Mouse (Mus musculus): ENCODE measurements around the gene A730071L15Rik. TPM values are rescaled to one million over a fixed set of nuclear protein-coding genes. Genes with fewer than 3 reads are reported as not detected.

Gene A730071L15Rik
- total and polyA plus RNA-seq, 3 experiments: 0.71 TPM; not detected in 2

GRCm38 (mm10) chr11:6230012-6230411, 30.2 kb downstream of the A730071L15Rik start, which contains the start of gene Npc1l1:
TSS of gene Npc1l1 (minus strand) at chr11:6230143.
- Histone ChIP-seq H3K9me3 (replicated peaks) (peaks cover 3% of the 10 kb centered on the region), H3K4me3 (ENCODE audit: low read depth, low read length) (no peak within 1 kb of the TSS), H3K4me1 (ENCODE audit: insufficient read depth, low read depth, low read length) (no peaks in the 10 kb centered on the region), H3K36me3 (replicated peaks) (no peaks in the 10 kb centered on the region), H3K27me3 (ENCODE audit: insufficient read depth, low read length) (peaks cover 41% of the 10 kb centered on the region)
- ATAC-seq (ENCODE audit: extremely low read depth, insufficient number of reproducible peaks, low FRiP score, poor library complexity, severe bottlenecking) (no peak), DNase-seq (ENCODE audit: low spot score) (no peak)
- no peak for TF ChIP-seq GATA2 (IDR thresholded peaks at IDR 0.05; ENCODE audit: borderline replicate concordance, low read depth, low read length)
- no peak for TF ChIP-seq TAL1 (conservative IDR thresholded peaks at IDR 0.05; ENCODE audit: low read depth, low read length)
- TF ChIP-seq CTCF (IDR thresholded peaks at IDR 0.05; ENCODE audit: low read depth, low read length): no peak
- no peak for TF ChIP-seq POLR2AphosphoS5 (IDR thresholded peaks at IDR 0.05; ENCODE audit: insufficient replicate concordance, low read depth, low read length)
- no peak for TF ChIP-seq GATA1 (IDR thresholded peaks at IDR 0.05; ENCODE audit: borderline replicate concordance, low read length)

- TF ChIP-seq CTCF (IDR thresholded peaks at IDR 0.05; ENCODE audit: low read depth, low read length) (no peak), POLR2AphosphoS5 (IDR thresholded peaks at IDR 0.05; ENCODE audit: insufficient replicate concordance, low read depth, low read length) (no peak), TAL1 (conservative IDR thresholded peaks at IDR 0.05; ENCODE audit: low read depth, low read length) (no peak), GATA2 (IDR thresholded peaks at IDR 0.05; ENCODE audit: borderline replicate concordance, low read depth, low read length) (no peak), GATA1 (IDR thresholded peaks at IDR 0.05; ENCODE audit: borderline replicate concordance, low read length) (no peak)
- Histone ChIP-seq H3K4me3 (ENCODE audit: low read depth, low read length) (no peak overlapping the region), H3K9me3 (replicated peaks) (peaks cover 11% of the 10 kb centered on the region), H3K27me3 (ENCODE audit: insufficient read depth, low read length) (peaks cover 20% of the 10 kb centered on the region), H3K4me1 (ENCODE audit: insufficient read depth, low read depth, low read length) (no peaks in the 10 kb centered on the region), H3K36me3 (replicated peaks) (no peaks in the 10 kb centered on the region)
- DNase-seq (ENCODE audit: low spot score) (no peak), ATAC-seq (ENCODE audit: extremely low read depth, insufficient number of reproducible peaks, low FRiP score, poor library complexity, severe bottlenecking) (no peak)
Measured at GRCm38 (mm10) chr11:6233025-6233424, 33.2 kb downstream of the A730071L15Rik start.

GRCm38 (mm10) chr11:6244707-6245106, 44.9 kb downstream of the A730071L15Rik start:
- Histone ChIP-seq H3K4me3 (ENCODE audit: low read depth, low read length) (no peak overlapping the region), H3K36me3 (replicated peaks) (no peaks in the 10 kb centered on the region), H3K27me3 (ENCODE audit: insufficient read depth, low read length) (peaks cover 6% of the 10 kb centered on the region; the same call in 1 of the 2 replicates), H3K4me1 (ENCODE audit: insufficient read depth, low read depth, low read length) (no peaks in the 10 kb centered on the region), H3K9me3 (replicated peaks) (no peaks in the 10 kb centered on the region)
- ATAC-seq (ENCODE audit: extremely low read depth, insufficient number of reproducible peaks, low FRiP score, poor library complexity, severe bottlenecking) (no peak), DNase-seq (ENCODE audit: low spot score) (no peak)
- no peak for TF ChIP-seq CTCF (IDR thresholded peaks at IDR 0.05; ENCODE audit: low read depth, low read length)
- TF ChIP-seq GATA2 (IDR thresholded peaks at IDR 0.05; ENCODE audit: borderline replicate concordance, low read depth, low read length): no peak
- no peak for TF ChIP-seq GATA1 (IDR thresholded peaks at IDR 0.05; ENCODE audit: borderline replicate concordance, low read length)
- no peak for TF ChIP-seq POLR2AphosphoS5 (IDR thresholded peaks at IDR 0.05; ENCODE audit: insufficient replicate concordance, low read depth, low read length)
- TF ChIP-seq TAL1 (conservative IDR thresholded peaks at IDR 0.05; ENCODE audit: low read depth, low read length): no peak

Other genes starting within 250 kb of the A730071L15Rik start
- gene Gck, start 249.9 kb upstream of the A730071L15Rik start, total RNA-seq (2014; fragmentation: Nextera tagmentation): not detected in 2 replicates
- 0.06 and 0.11 TPM in 2 replicates for gene Gck, start 249.9 kb upstream of the A730071L15Rik start, total RNA-seq (2017)
- gene Gck, start 249.9 kb upstream of the A730071L15Rik start, polyA plus RNA-seq (2012): not detected in 2 replicates
- gene Ykt6, start 244.3 kb upstream of the A730071L15Rik start, total RNA-seq (2014; fragmentation: Nextera tagmentation): 20.3 and 22.5 TPM in 2 replicates
- 51.5 and 55.9 TPM in 2 replicates for gene Ykt6, start 244.3 kb upstream of the A730071L15Rik start, total RNA-seq (2017)
- gene Ykt6, start 244.3 kb upstream of the A730071L15Rik start, polyA plus RNA-seq (2012): 9.4 and 11.6 TPM in 2 replicates
- not detected in 2 replicates for gene Camk2b, start 133.7 kb upstream of the A730071L15Rik start, total RNA-seq (2014; fragmentation: Nextera tagmentation)
- gene Camk2b, start 133.7 kb upstream of the A730071L15Rik start, total RNA-seq (2017): 0.06 and 0.16 TPM in 2 replicates
- gene Camk2b, start 133.7 kb upstream of the A730071L15Rik start, polyA plus RNA-seq (2012): 0.01 TPM in 1 of 2 replicates, not detected in the other
- gene Nudcd3, start 386 bp downstream of the A730071L15Rik start, total RNA-seq (2014; fragmentation: Nextera tagmentation): 17.6 and 18.1 TPM in 2 replicates
- gene Nudcd3, start 386 bp downstream of the A730071L15Rik start, total RNA-seq (2017): 32.0 and 34.8 TPM in 2 replicates
- 21.7 and 25.7 TPM in 2 replicates for gene Nudcd3, start 386 bp downstream of the A730071L15Rik start, polyA plus RNA-seq (2012)
- gene Npc1l1, start 30.1 kb downstream of the A730071L15Rik start, total RNA-seq (2014; fragmentation: Nextera tagmentation): 0.24 TPM in 1 of 2 replicates, not detected in the other
- gene Npc1l1, start 30.1 kb downstream of the A730071L15Rik start, total RNA-seq (2017): 0.06 and 0.16 TPM in 2 replicates
- not detected in 2 replicates for gene Npc1l1, start 30.1 kb downstream of the A730071L15Rik start, polyA plus RNA-seq (2012)
- gene Ddx56, start 67.7 kb downstream of the A730071L15Rik start, total RNA-seq (2014; fragmentation: Nextera tagmentation): 35.8 and 40.6 TPM in 2 replicates
- 42.5 and 47.4 TPM in 2 replicates for gene Ddx56, start 67.7 kb downstream of the A730071L15Rik start, total RNA-seq (2017)
- gene Ddx56, start 67.7 kb downstream of the A730071L15Rik start, polyA plus RNA-seq (2012): 16.9 and 20.4 TPM in 2 replicates
- gene Tmed4, start 74.8 kb downstream of the A730071L15Rik start, total RNA-seq (2014; fragmentation: Nextera tagmentation): 39.7 and 45.1 TPM in 2 replicates
- 34.7 and 36.1 TPM in 2 replicates for gene Tmed4, start 74.8 kb downstream of the A730071L15Rik start, total RNA-seq (2017)
- gene Tmed4, start 74.8 kb downstream of the A730071L15Rik start, polyA plus RNA-seq (2012): 33.2 and 38.1 TPM in 2 replicates
- 97.5 and 108 TPM in 2 replicates for gene Ogdh, start 91.6 kb downstream of the A730071L15Rik start, total RNA-seq (2014; fragmentation: Nextera tagmentation)
- gene Ogdh, start 91.6 kb downstream of the A730071L15Rik start, total RNA-seq (2017): 57.7 and 65.5 TPM in 2 replicates
- 33.1 and 49.5 TPM in 2 replicates for gene Ogdh, start 91.6 kb downstream of the A730071L15Rik start, polyA plus RNA-seq (2012)
- 63.4 and 75.4 TPM in 2 replicates for gene Zmiz2, start 189.0 kb downstream of the A730071L15Rik start, total RNA-seq (2014; fragmentation: Nextera tagmentation)
- 6.0 and 7.1 TPM in 2 replicates for gene Zmiz2, start 189.0 kb downstream of the A730071L15Rik start, total RNA-seq (2017)
- 245 and 292 TPM in 2 replicates for gene Zmiz2, start 189.0 kb downstream of the A730071L15Rik start, polyA plus RNA-seq (2012)
- 1,642 and 2,027 TPM in 2 replicates for gene Ppia, start 215.4 kb downstream of the A730071L15Rik start, total RNA-seq (2014; fragmentation: Nextera tagmentation)
- 3,073 and 3,673 TPM in 2 replicates for gene Ppia, start 215.4 kb downstream of the A730071L15Rik start, total RNA-seq (2017)
- gene Ppia, start 215.4 kb downstream of the A730071L15Rik start, polyA plus RNA-seq (2012): 182 and 196 TPM in 2 replicates
- 53.2 and 62.9 TPM in 2 replicates for gene H2afv, start 244.4 kb downstream of the A730071L15Rik start, total RNA-seq (2014; fragmentation: Nextera tagmentation)
- gene H2afv, start 244.4 kb downstream of the A730071L15Rik start, total RNA-seq (2017): 77.3 and 92.1 TPM in 2 replicates
- 68.1 and 97.5 TPM in 2 replicates for gene H2afv, start 244.4 kb downstream of the A730071L15Rik start, polyA plus RNA-seq (2012)